Mouse (Mus musculus) liver, embryonic 14.5 days (tissue): Measurements from ENCODE around the gene Vmn2r75. TPM values are rescaled to one million over a fixed set of nuclear protein-coding genes. Genes with fewer than 3 reads are reported as not detected.
"Not testable (repeated sequence)": the region's sequence is repeated elsewhere in the genome, so short reads cannot be mapped to it uniquely, and the experiment has no call there.

ENCODE experiments used
- ATAC-seq: fragments of 200-750 bp; cut with Nextera tagmentation; 2 replicates; pipeline ENCODE4 v1.8.0; 2017; ENCODE audit warnings: moderate number of reproducible peaks, mild to moderate bottlenecking, moderate library complexity; ENCODE audit not compliant: insufficient read depth
- DNase-seq, 3 experiments: peaks; one replicate each; pipeline ENCODE4 v3.0.0-alpha.2; 2012 to 2013; ENCODE audit warnings: low read depth in 3 of 3, low spot score in 3 of 3
- H3K27ac ChIP-seq: fragments of 300-500 bp; sonication (generic); 2 replicates; pipeline ENCODE4 v1.5.1; 2014; ENCODE audit warnings: moderate library complexity, mild to moderate bottlenecking, control low read depth, inconsistent platforms
- H3K27me3 ChIP-seq: fragments of 300-500 bp; sonication (generic); 2 replicates; pipeline ENCODE4 v1.6.1; 2014; ENCODE audit warnings: mild to moderate bottlenecking, low read length, moderate library complexity; ENCODE audit not compliant: control insufficient read depth, insufficient read depth
- H3K36me3 ChIP-seq: fragments of 300-500 bp; sonication (generic); replicated peaks from 2 replicates; pipeline ENCODE4 v1.6.1; 2014; ENCODE audit warnings: low read depth; ENCODE audit not compliant: control insufficient read depth, insufficient read depth
- H3K4me1 ChIP-seq, 2 experiments: fragments of 200-500 bp in 1 of 2; fragments of 300-500 bp in 1 of 2; sonication (generic) in 1 of 2; replicated peaks; 2 replicates each; pipeline ENCODE4 v1.6.1; 2012 to 2014; ENCODE audit warnings: antibody characterized with exemption in 1 of 2, inconsistent platforms in 1 of 2, low read length in 1 of 2; ENCODE audit not compliant: control insufficient read depth in 2 of 2, insufficient read depth in 2 of 2
- H3K4me2 ChIP-seq: fragments of 300-500 bp; sonication (generic); 2 replicates; pipeline ENCODE4 v1.6.1; 2014; ENCODE audit warnings: low read depth, mild to moderate bottlenecking, control low read depth, moderate library complexity
- H3K4me3 ChIP-seq, 2 experiments: fragments of 200-500 bp in 1 of 2; fragments of 300-500 bp in 1 of 2; sonication (generic) in 1 of 2; 2 replicates each; pipeline ENCODE4 v1.5.1; 2012 to 2014; ENCODE audit warnings: low read depth in 2 of 2, low read length in 2 of 2, mild to moderate bottlenecking in 2 of 2, control low read depth in 1 of 2, inconsistent platforms in 1 of 2, moderate library complexity in 1 of 2; ENCODE audit not compliant: insufficient read depth in 1 of 2
- H3K9ac ChIP-seq: fragments of 300-500 bp; sonication (generic); replicated peaks from 2 replicates; pipeline ENCODE4 v1.6.1; 2014; ENCODE audit warnings: mild to moderate bottlenecking, control low read depth, moderate library complexity
- H3K9me3 ChIP-seq: fragments of 300-500 bp; sonication (generic); 2 replicates; pipeline ENCODE4 v1.6.1; 2016; ENCODE audit warnings: low read length, mixed read lengths; ENCODE audit not compliant: control insufficient read depth
- CTCF ChIP-seq: IDR thresholded peaks from 2 replicates; pipeline ENCODE4 v1.5.1; 2016; ENCODE audit warnings: antibody characterized with exemption, low read depth, control low read depth
- EP300 ChIP-seq: IDR thresholded peaks from 2 replicates; pipeline ENCODE4 v1.6.1; 2016; ENCODE audit warnings: antibody characterized with exemption, low read depth
- WGBS: fragments of 180-500 bp; shearing (Covaris S2); extraction: QIAGEN DNeasy Blood & Tissue Kit; methylation state at CpG from one replicate; pipeline ENCODE4 v1.1.7; 2014; ENCODE audit not compliant: insufficient replicate concordance; 5-methylcytosine and 5-hydroxymethylcytosine counted together
- polyA plus RNA-seq, 2 experiments: library from polyadenylated mRNA; depleted of rRNA in 1 of 2; stranded (reverse) in 1 of 2; unstranded in 1 of 2; fragments of >200 nt; fragmentation: Nextera tagmentation in 1 of 2; extraction: Ambion mirVana in 1 of 2; gene quantifications; 2 replicates each; pipeline versions ENCODE4 v1.2.1 to v1.2.3; 2012 to 2014

Vmn2r75 gene
- polyA plus RNA-seq (2012; rRNA removed) = not detected in 2 replicates
- polyA plus RNA-seq (2014; fragmentation: Nextera tagmentation; extraction: Ambion mirVana) = not detected in 2 replicates

DNA sequence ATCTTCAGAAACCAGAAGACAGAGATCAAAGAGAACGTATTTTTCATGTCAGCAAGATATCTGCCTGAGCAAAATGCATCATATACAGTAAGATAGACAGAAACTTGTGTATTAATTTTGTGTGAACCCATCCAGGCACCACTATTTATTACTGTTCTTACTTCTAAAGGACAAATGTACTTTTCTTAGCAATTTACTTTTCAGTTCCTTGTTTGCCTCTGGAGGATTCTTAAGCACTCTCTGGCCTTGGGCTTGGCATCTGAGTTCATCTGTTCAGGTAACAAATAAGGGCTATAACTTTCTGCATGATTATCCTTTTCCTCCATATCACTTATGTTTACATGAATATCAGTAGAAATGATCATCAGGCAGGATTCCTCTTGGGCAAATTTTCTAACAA, at the start of gene Vmn2r75:
Gene Vmn2r75, minus strand, starts transcription at position 101 of the 400 bp plus-strand sequence.
- H3K4me2 ChIP-seq, H3K4me1 ChIP-seq, H3K27me3 ChIP-seq, H3K27ac ChIP-seq, DNase-seq, H3K9me3 ChIP-seq, H3K9ac ChIP-seq, H3K4me3 ChIP-seq, H3K36me3 ChIP-seq, ATAC-seq: not testable (repeated sequence)
- 32% methylated on average over 1 of the region's 1 CpGs for WGBS

DNA sequence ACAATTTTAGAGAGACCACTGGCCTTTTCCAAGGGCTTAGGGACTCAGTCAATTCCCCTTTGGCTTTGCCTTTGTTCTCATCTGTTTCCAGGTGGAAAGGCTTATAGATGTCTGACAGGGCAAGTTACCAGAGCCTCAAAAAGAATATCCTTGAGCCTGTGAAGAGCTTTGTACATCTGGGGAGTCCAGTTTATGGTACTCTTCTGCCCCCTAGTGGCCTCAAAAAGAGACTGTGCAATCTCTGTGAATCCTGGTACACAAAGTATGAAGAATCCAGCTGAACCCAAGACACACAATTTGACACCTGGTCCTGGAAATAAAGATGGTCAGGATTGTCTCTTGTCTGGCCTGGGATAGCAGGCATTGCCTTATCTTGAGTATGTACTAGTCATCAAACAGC, 39.8 kb upstream of the Vmn2r75 start:
- H3K4me2 ChIP-seq = no peak overlapping the region
- H3K4me3 ChIP-seq = no peak overlapping the region
- no peaks in the 10 kb centered on the region for H3K27me3 ChIP-seq
- DNase-seq (no peak), ATAC-seq (no peak)
- no peak overlapping the region for H3K9ac ChIP-seq
- no peak overlapping the region for H3K27ac ChIP-seq
- no peaks in the 10 kb centered on the region for H3K36me3 ChIP-seq
- no peaks in the 10 kb centered on the region for H3K9me3 ChIP-seq
- H3K4me1 ChIP-seq = no peaks in the 10 kb centered on the region
- TF ChIP-seq EP300 (no peak), CTCF (peak; percentile 27; the same call in 1 of the 2 replicates)

Other genes with a start within 250 kb of the Vmn2r75 start
- gene Vmn2r74, start 210.1 kb downstream of the Vmn2r75 start, polyA plus RNA-seq (2012; rRNA removed) = not detected in 2 replicates
- not detected in 2 replicates for gene Vmn2r74, start 210.1 kb downstream of the Vmn2r75 start, polyA plus RNA-seq (2014; fragmentation: Nextera tagmentation; extraction: Ambion mirVana)
- not detected in 2 replicates for gene Vmn2r76, start 74.5 kb upstream of the Vmn2r75 start, polyA plus RNA-seq (2012; rRNA removed)
- not detected in 2 replicates for gene Vmn2r76, start 74.5 kb upstream of the Vmn2r75 start, polyA plus RNA-seq (2014; fragmentation: Nextera tagmentation; extraction: Ambion mirVana)
- gene Olfr310, start 105.4 kb upstream of the Vmn2r75 start, polyA plus RNA-seq (2012; rRNA removed) = not detected in 2 replicates
- gene Olfr310, start 105.4 kb upstream of the Vmn2r75 start, polyA plus RNA-seq (2014; fragmentation: Nextera tagmentation; extraction: Ambion mirVana) = not detected in 2 replicates
- gene Olfr309, start 141.9 kb upstream of the Vmn2r75 start, polyA plus RNA-seq (2012; rRNA removed) = not detected in 2 replicates
- gene Olfr309, start 141.9 kb upstream of the Vmn2r75 start, polyA plus RNA-seq (2014; fragmentation: Nextera tagmentation; extraction: Ambion mirVana) = not detected in 2 replicates
- gene Olfr308, start 153.9 kb upstream of the Vmn2r75 start, polyA plus RNA-seq (2012; rRNA removed) = not detected in 2 replicates
- not detected in 2 replicates for gene Olfr308, start 153.9 kb upstream of the Vmn2r75 start, polyA plus RNA-seq (2014; fragmentation: Nextera tagmentation; extraction: Ambion mirVana)
- not detected in 2 replicates for gene Olfr307, start 165.8 kb upstream of the Vmn2r75 start, polyA plus RNA-seq (2012; rRNA removed)
- not detected in 2 replicates for gene Olfr307, start 165.8 kb upstream of the Vmn2r75 start, polyA plus RNA-seq (2014; fragmentation: Nextera tagmentation; extraction: Ambion mirVana)
- gene Olfr305, start 195.2 kb upstream of the Vmn2r75 start, polyA plus RNA-seq (2012; rRNA removed) = not detected in 2 replicates
- gene Olfr305, start 195.2 kb upstream of the Vmn2r75 start, polyA plus RNA-seq (2014; fragmentation: Nextera tagmentation; extraction: Ambion mirVana) = not detected in 2 replicates
- not detected in 2 replicates for gene Olfr304, start 214.9 kb upstream of the Vmn2r75 start, polyA plus RNA-seq (2012; rRNA removed)
- not detected in 2 replicates for gene Olfr304, start 214.9 kb upstream of the Vmn2r75 start, polyA plus RNA-seq (2014; fragmentation: Nextera tagmentation; extraction: Ambion mirVana)
- gene Olfr303, start 226.0 kb upstream of the Vmn2r75 start, polyA plus RNA-seq (2012; rRNA removed) = not detected in 2 replicates
- not detected in 2 replicates for gene Olfr303, start 226.0 kb upstream of the Vmn2r75 start, polyA plus RNA-seq (2014; fragmentation: Nextera tagmentation; extraction: Ambion mirVana)
- gene Olfr301, start 232.1 kb upstream of the Vmn2r75 start, polyA plus RNA-seq (2012; rRNA removed) = not detected in 2 replicates
- gene Olfr301, start 232.1 kb upstream of the Vmn2r75 start, polyA plus RNA-seq (2014; fragmentation: Nextera tagmentation; extraction: Ambion mirVana) = not detected in 2 replicates